Mouse (Mus musculus) intestine, embryonic 16.5 days (tissue): Measurements from ENCODE around the gene Reps2. TPM values are rescaled to one million over a fixed set of nuclear protein-coding genes. Genes with fewer than 3 reads are reported as not detected.
A peak's percentile ranks its signal among the peaks of the same experiment; 100 is the strongest.

Source experiments
- ATAC-seq: fragments of 200-750 bp; cut with Nextera tagmentation; 2 replicates; pipeline ENCODE4 v1.8.0; 2017; ENCODE audit warnings: moderate TSS enrichment, moderate library complexity
- H3K27ac ChIP-seq: fragments of 300-500 bp; sonication (generic); 2 replicates; pipeline ENCODE4 v1.5.1; 2014; ENCODE audit warnings: mild to moderate bottlenecking, low read length
- H3K27me3 ChIP-seq: fragments of 300-500 bp; sonication (generic); replicated peaks from 2 replicates; pipeline ENCODE4 v1.6.1; 2014; ENCODE audit warnings: low read length, control low read depth, mixed read lengths; ENCODE audit not compliant: control insufficient read depth, insufficient read depth
- H3K36me3 ChIP-seq: fragments of 300-500 bp; sonication (generic); 2 replicates; pipeline ENCODE4 v1.6.1; 2014; ENCODE audit warnings: low read length, control low read depth; ENCODE audit not compliant: control insufficient read depth, insufficient read depth
- H3K4me1 ChIP-seq: fragments of 300-500 bp; sonication (generic); 2 replicates; pipeline ENCODE4 v1.6.1; 2014; ENCODE audit warnings: low read length, control low read depth, mixed read lengths; ENCODE audit not compliant: control insufficient read depth, insufficient read depth
- H3K4me2 ChIP-seq: fragments of 300-500 bp; sonication (generic); 2 replicates; pipeline ENCODE4 v1.6.1; 2014; ENCODE audit warnings: low read depth, low read length, control low read depth
- H3K4me3 ChIP-seq: fragments of 300-500 bp; sonication (generic); 2 replicates; pipeline ENCODE4 v1.5.1; 2014; ENCODE audit warnings: mild to moderate bottlenecking, low read length
- H3K9ac ChIP-seq: fragments of 300-500 bp; sonication (generic); 2 replicates; pipeline ENCODE4 v1.6.1; 2014; ENCODE audit warnings: low read depth, low read length
- H3K9me3 ChIP-seq: fragments of 300-500 bp; sonication (generic); 2 replicates; pipeline ENCODE4 v1.6.1; 2016; ENCODE audit warnings: low read length, control low read depth; ENCODE audit not compliant: control insufficient read depth
- WGBS: fragments of 180-500 bp; shearing (Covaris S2); extraction: QIAGEN DNeasy Blood & Tissue Kit; methylation state at CpG from one replicate; pipeline ENCODE4 v1.1.7; 2014; 5-methylcytosine and 5-hydroxymethylcytosine counted together
- polyA plus RNA-seq: library from polyadenylated mRNA; unstranded; fragments of >200 nt; fragmentation: Nextera tagmentation; extraction: Ambion mirVana; gene quantifications from 2 replicates; pipeline ENCODE4 v1.2.1, GENCODE M21; 2015

The Reps2 gene
- polyA plus RNA-seq, 1 experiment from 2014 or later = 0.48 TPM

DNA sequence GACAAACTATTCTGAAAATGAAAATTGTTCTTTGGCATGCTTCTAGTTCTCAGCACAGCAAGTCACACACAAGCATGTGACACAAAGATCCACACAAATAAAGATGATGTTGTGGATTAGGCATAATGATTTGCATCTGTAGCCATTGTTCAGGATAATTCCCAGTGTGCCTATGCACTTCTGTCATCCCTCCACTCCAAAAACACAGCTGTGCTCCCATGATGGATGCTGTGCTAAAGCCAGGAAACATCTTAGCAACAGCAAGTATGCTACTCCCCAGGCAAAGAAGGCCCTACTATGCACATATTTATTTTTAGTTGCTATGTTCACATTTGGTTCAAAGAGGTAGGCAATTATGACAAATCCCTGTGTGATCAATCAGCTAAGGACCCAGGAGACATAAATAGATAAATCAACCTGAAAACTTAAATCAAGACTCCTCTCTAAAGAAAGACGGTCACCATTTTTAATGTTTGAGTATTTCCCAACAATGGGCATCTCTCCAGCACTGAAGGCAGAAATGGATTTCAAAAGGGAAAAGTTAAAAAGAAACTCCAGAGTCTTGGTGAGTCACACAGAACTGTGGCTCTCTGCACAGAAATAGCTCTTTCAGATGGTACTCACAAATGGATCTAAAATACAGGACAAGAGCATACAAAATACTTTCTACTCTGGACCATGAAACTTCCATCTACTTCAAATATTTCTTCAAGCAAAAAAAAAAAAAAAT is 87.6 kb downstream of the Reps2 start:
- WGBS = 69% methylated on average over 1 of the region's 1 CpGs

GRCm38 (mm10) chrX:162554513-162554912 is 88.9 kb downstream of the Reps2 start:
- H3K4me3 ChIP-seq = no peak overlapping the region
- WGBS = 58% methylated on average over 3 of the region's 3 CpGs
- H3K4me1 ChIP-seq = no peaks in the 10 kb centered on the region
- no peak overlapping the region for H3K9ac ChIP-seq
- H3K9me3 ChIP-seq = no peaks in the 10 kb centered on the region
- no peak overlapping the region for H3K4me2 ChIP-seq
- H3K27me3 ChIP-seq = no peaks in the 10 kb centered on the region; the same call in 1 of the 2 replicates
- H3K27ac ChIP-seq = no peak overlapping the region
- ATAC-seq = no peak
- H3K36me3 ChIP-seq = no peaks in the 10 kb centered on the region

More for the DNA sequence above, 87.6 kb downstream of the Reps2 start:
- no peak for ATAC-seq
- no peak overlapping the region for H3K4me3 ChIP-seq
- H3K9me3 ChIP-seq = no peaks in the 10 kb centered on the region
- no peaks in the 10 kb centered on the region; the same call in 1 of the 2 replicates for H3K27me3 ChIP-seq
- no peak overlapping the region for H3K9ac ChIP-seq
- H3K4me1 ChIP-seq = no peaks in the 10 kb centered on the region
- H3K4me2 ChIP-seq = no peak overlapping the region
- no peak overlapping the region for H3K27ac ChIP-seq
- no peaks in the 10 kb centered on the region for H3K36me3 ChIP-seq

DNA sequence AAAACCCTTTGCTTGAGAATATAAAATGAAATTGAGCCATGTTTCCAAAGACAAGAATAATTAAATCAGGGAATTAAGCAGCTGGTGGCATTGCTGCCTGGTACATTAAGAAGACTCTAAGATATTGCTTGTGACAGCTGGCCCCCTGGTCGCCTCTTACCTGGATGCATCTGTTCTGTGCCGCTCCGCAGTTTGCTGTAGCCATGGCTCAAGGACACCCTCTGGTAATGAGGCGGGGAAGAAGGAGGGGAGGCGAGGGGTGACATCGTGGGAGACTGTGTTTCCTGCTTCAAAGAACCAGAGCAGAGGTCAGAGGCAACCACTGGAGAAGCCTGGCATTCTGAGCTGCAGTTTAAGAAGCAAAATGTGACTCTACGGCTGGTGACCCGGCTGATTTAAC is 91.1 kb downstream of the Reps2 start:
- Histone ChIP-seq H3K9ac (no peak overlapping the region), H3K4me3 (no peak overlapping the region), H3K27ac (no peak overlapping the region), H3K36me3 (no peaks in the 10 kb centered on the region), H3K4me1 (no peaks in the 10 kb centered on the region), H3K4me2 (no peak overlapping the region), H3K27me3 (no peaks in the 10 kb centered on the region; the same call in 1 of the 2 replicates), H3K9me3 (no peaks in the 10 kb centered on the region)
- no peak for ATAC-seq
- 58% methylated on average over 8 of the region's 8 CpGs for WGBS

DNA sequence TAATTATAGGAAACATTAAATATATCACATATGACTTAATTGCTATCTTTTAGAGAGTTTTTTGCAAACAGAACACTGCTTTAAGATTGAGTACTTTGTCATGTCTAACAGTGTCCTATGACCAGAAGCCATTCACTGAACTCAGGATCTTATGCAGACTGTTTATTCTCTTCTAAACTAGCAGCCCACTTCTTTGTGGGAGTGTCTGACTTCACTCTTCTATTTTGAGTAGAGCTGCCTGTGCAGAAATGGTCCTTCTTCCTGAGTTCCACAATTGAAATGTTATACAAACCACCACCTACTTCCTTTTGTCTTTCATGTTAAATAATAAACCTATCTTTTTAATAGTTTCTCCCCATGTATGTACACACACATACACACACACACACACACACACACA is 98.4 kb downstream of the Reps2 start:
- Histone ChIP-seq H3K9ac (no peak overlapping the region), H3K27me3 (no peaks in the 10 kb centered on the region; the same call in 1 of the 2 replicates), H3K4me2 (no peak overlapping the region), H3K4me1 (no peaks in the 10 kb centered on the region), H3K27ac (no peak overlapping the region), H3K4me3 (no peak overlapping the region), H3K36me3 (no peaks in the 10 kb centered on the region), H3K9me3 (no peaks in the 10 kb centered on the region)
- no peak for ATAC-seq

DNA sequence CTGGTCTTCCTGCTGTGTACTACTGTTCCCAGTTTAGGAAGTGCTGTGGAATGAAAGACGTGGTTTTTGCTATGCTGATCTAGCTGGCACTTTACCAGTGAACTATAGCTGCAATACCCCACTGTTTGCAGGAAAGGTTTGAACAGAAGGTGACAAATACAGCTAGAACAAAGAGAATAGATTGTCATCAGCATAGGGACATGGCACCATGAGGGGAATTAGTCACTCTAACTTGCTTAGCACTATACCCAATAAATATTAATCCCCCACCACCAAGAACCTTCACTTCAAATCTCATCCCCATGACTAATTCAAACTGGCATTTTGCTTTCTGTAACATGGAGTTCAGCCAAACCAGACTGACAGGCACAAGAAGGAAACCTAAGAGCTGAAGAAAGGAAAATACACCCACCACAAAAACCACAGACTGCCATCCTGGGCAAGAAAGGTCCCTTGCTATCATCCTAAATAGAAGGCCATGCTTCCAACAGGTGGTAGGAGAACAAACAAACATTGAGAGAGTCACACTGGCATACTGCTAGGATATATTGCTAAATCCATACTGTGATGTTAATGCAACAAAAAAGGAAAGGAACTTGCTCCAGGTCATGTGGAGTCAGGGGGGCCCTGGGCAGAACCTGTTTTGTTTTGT is 100.7 kb downstream of the Reps2 start:
- no peaks in the 10 kb centered on the region; the same call in 1 of the 2 replicates for H3K27me3 ChIP-seq
- H3K4me2 ChIP-seq = no peak overlapping the region
- H3K4me1 ChIP-seq = no peaks in the 10 kb centered on the region
- no peak for ATAC-seq
- no peak overlapping the region for H3K9ac ChIP-seq
- 69% methylated on average over 1 of the region's 1 CpGs for WGBS
- no peak overlapping the region for H3K4me3 ChIP-seq
- H3K27ac ChIP-seq = no peak overlapping the region
- H3K36me3 ChIP-seq = no peaks in the 10 kb centered on the region
- no peaks in the 10 kb centered on the region for H3K9me3 ChIP-seq

DNA sequence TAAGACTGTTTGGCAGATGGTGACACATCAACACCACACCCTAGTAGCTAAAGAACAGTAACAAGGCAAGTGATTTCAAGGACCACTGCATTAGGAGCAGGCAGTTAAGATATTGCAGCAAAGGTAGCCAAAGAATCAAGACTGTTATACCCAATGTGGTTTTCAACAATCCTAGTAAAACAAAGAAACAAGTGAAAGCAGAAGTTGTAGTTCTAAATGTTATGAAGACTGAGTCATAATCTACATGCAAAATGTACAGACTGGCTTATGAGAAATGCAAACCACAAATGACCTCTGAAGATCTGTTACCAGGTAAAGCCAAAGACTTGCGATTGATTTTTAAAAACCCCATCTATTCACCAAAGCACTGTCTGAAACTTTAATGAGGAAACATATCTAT is 101.5 kb downstream of the Reps2 start:
- Histone ChIP-seq H3K27ac (no peak overlapping the region), H3K27me3 (no peaks in the 10 kb centered on the region; the same call in 1 of the 2 replicates), H3K9ac (no peak overlapping the region), H3K4me2 (no peak overlapping the region), H3K36me3 (no peaks in the 10 kb centered on the region), H3K4me3 (no peak overlapping the region), H3K4me1 (no peaks in the 10 kb centered on the region), H3K9me3 (no peaks in the 10 kb centered on the region)
- WGBS = 97% methylated on average over 1 of the region's 1 CpGs
- ATAC-seq = no peak

- Histone ChIP-seq H3K36me3 (no peaks in the 10 kb centered on the region), H3K4me1 (no peaks in the 10 kb centered on the region), H3K27ac (no peak overlapping the region), H3K4me3 (no peak overlapping the region), H3K4me2 (no peak overlapping the region), H3K9ac (no peak overlapping the region), H3K27me3 (0 out of 2 replicates have a peak, but pooled peaks cover 2% of the 10 kb centered on the region), H3K9me3 (no peaks in the 10 kb centered on the region)
- ATAC-seq = no peak
- whole genome bisulfite sequencing = 91% methylated on average over 2 of the region's 2 CpGs
Observed at GRCm38 (mm10) chrX:162531016-162531415, 112.4 kb downstream of the Reps2 start.

DNA sequence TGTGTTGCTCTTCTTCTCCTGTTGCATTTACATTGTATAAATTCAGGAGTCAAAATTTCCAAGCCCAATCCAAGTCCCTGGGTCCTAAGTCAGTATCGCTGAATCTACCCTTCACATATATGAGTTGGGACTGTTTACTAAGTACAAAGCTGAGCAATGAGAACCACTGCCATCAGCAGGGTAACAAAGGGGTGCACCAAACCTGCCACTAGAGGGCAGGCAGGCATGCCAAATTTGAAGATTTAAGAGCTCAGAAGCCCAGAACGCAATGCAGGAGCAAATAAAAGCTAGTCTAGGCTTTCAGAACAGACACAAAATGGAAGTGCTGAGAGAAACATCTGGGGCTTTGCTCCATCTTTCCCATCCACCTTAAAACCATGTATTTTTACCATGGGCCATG is 116.2 kb downstream of the Reps2 start:
- Histone ChIP-seq H3K27me3 (peaks cover 5% of the 10 kb centered on the region), H3K4me2 (no peak overlapping the region), H3K9me3 (no peaks in the 10 kb centered on the region), H3K4me1 (no peaks in the 10 kb centered on the region), H3K36me3 (no peaks in the 10 kb centered on the region), H3K9ac (no peak overlapping the region), H3K27ac (no peak overlapping the region), H3K4me3 (no peak overlapping the region)
- WGBS = 37% methylated on average over 2 of the region's 2 CpGs
- ATAC-seq = no peak

- no peak overlapping the region for H3K27ac ChIP-seq
- H3K27me3 ChIP-seq = peaks cover 3% of the 10 kb centered on the region
- ATAC-seq = peak; percentile 73; the same call in 1 of the 2 replicates
- no peaks in the 10 kb centered on the region for H3K4me1 ChIP-seq
- no peaks in the 10 kb centered on the region for H3K36me3 ChIP-seq
- H3K4me3 ChIP-seq = no peak overlapping the region
- no peak overlapping the region for H3K4me2 ChIP-seq
- no peaks in the 10 kb centered on the region for H3K9me3 ChIP-seq
- 51% methylated on average over 9 of the region's 9 CpGs for WGBS
- H3K9ac ChIP-seq = no peak overlapping the region
Observed at GRCm38 (mm10) chrX:162521831-162522514, 121.5 kb downstream of the Reps2 start.
